Mouse (Mus musculus) lung, adult 18-20 months (tissue): ENCODE results near the gene Rapgefl1.

ENCODE experiments used
- DNase-seq, 2 experiments: peaks; one replicate each; pipeline ENCODE4 v3.0.0; 2022; ENCODE audit warnings: mixed read lengths in 2 of 2

The Rapgefl1 gene

GRCm38 (mm10) chr11:98836651-98837141 lies at the start of gene Rapgefl1:
Gene Rapgefl1, plus strand, starts transcription at chr11:98836785.
- DNase-seq: peak; percentile 77 to 83

GRCm38 (mm10) chr11:98787229-98787628 lies 49.4 kb upstream of the Rapgefl1 start:
- no peak for DNase-seq

DNA sequence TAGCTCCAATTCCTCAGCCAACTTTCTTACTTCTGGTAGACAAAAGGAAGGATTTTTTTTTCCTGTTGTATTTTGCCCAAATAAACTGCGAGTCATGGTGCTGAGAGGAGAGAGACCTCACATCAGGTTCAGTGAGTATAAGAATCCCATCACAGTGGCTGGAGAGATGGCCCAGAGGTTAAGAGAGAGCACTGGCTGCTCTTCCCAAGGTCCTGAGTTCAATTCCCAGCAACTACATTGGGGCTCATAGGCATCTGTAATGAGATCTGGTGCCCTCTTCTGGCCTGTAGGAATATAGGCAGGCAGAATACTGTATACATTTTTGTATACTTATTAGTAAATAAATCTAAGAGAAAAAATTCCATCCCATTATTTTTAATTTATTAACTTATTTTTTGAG lies 48.9 kb upstream of the Rapgefl1 start:
- no peak for DNase-seq

DNA sequence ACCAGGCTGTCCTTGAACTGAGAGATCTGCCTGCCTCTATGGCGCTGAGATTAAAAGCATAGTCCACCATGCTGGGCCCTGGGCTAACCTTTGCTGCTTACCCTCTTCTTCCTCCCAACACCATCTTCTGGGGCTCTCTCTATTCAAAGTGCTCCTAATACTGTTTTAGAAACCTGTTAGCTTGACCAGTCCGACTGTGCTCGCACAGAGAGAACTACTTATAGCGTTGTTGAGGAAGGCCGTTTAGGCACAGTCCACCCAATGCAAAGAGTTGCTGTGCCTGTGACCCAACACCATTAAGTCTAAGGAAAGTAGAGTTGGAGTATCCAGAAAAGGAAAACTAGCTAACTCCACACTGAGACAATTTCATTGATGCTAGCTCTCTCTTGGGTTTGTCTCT lies 48.4 kb upstream of the Rapgefl1 start:
- no peak for DNase-seq

- DNase-seq: peak; percentile 95 to 96
These were observed 47.9 kb upstream of the Rapgefl1 start for GRCm38 (mm10) chr11:98788550-98789218.

- DNase-seq: no peak
These were observed 47.3 kb upstream of the Rapgefl1 start for GRCm38 (mm10) chr11:98789219-98789807.

DNA sequence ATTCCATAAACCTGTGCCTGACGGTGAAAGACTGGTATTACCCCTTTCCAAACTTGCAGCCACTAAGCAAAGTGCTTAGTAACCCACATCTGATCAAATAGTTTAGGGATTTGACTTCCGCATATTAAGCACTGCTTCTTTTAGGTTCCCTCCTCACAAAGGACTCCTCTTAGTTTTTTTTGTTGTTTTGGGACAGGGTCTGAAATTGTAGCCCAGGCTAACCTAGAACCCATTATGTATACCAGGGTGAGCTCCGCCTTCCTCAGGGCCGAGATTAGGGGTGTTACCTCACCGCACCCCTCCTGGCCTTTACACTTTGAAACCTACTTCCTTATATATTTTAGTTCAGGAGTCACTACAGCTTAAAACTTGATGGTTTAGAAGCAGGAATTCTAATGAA lies 46.8 kb upstream of the Rapgefl1 start:
- DNase-seq: no peak

- DNase-seq: no peak
These were observed 45.9 kb upstream of the Rapgefl1 start for GRCm38 (mm10) chr11:98790631-98791205.

DNA sequence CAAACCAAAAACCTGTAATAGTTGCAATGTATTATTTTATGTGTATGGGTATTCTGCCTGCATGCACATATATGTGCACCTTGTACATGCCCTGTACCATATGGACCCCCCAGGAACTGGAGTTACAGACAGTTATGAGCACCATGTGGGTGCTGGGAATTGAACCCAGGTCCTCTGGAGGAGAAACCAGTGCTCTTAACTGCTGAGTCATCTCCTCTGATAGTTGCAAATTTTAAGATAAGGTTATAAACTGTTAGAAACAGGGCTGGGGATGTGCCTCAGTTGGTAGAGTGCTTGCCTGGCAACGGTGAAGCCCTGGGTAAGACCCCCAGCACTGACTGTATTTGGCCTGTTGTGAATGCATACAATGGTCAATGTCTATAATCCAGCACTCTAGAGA lies 45.1 kb upstream of the Rapgefl1 start:
- DNase-seq: no peak

GRCm38 (mm10) chr11:98792081-98792480 lies 44.5 kb upstream of the Rapgefl1 start:
- DNase-seq: no peak

GRCm38 (mm10) chr11:98794469-98795014 lies 42.0 kb upstream of the Rapgefl1 start:
- peak; percentile 83 to 85 for DNase-seq

DNA sequence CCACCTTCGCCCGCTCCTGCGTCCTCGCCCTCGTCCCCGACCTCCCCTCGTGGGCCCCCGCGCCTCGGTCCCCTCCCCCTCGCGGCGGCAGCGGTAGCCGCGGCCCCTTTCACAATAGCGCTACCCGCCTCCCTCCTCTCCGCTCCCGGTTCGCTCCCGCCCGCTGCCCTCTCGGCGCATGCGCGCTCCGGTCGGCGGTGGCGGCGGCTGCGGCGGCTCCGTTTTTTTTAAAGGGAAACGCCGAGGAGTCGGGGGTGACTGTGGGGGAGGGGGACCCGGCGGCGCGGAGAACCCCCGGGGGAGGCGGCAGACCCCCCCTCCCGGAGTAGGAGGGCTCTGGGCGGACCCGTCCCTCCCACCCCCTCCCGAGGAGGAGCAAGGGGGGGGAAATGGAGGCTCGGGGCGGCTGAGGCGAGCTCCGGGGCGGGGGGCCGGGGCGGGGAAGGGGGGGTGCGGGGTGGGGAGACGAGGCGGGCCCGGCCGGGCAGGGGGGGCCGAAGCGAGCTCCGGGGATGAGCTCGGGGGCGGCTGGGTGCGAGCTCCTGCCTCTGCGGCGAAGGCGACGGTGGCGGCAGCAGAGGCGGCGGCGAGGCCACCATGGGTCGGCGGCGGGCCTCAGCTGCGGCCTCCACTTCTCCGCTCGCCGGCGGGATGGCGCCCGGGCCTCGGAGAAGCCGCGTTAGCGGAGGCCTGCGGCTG lies 41.4 kb upstream of the Rapgefl1 start, which contains the start of gene Msl1:
Gene Msl1 (plus strand): TSS at position 502 of the 699 bp plus-strand sequence.
- peak; percentile 89 to 91 for DNase-seq

DNA sequence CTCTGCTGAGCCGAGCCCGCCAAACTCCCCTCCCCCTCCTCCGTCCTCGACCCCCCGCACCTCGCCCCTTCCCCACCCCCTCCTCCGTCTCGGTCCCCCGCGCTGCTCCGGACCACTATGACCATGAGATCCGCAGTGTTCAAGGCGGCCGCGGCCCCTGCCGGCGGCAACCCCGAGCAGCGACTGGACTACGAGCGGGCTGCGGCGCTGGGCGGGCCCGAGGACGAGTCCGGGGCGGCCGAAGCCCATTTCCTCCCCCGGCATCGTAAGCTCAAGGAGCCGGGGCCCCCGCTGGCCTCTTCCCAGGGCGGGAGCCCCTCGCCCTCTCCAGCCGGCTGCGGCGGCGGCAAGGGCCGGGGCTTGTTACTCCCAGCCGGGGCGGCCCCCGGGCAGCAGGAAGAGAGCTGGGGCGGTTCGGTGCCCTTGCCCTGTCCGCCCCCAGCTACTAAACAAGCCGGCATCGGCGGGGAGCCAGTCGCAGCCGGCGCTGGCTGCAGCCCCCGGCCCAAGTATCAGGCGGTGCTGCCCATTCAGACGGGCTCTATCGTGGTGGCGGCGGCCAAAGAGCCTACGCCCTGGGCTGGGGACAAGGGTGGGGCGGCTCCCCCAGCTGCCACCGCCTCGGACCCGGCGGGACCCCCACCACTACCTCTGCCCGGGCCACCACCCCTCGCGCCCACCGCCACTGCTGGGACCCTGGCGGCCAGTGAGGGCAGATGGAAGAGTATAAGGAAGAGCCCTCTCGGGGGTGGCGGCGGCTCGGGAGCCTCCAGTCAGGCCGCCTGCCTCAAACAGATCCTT lies 40.7 kb upstream of the Rapgefl1 start:
- peak in 1 of 2 experiments; percentile 62 for DNase-seq

DNA sequence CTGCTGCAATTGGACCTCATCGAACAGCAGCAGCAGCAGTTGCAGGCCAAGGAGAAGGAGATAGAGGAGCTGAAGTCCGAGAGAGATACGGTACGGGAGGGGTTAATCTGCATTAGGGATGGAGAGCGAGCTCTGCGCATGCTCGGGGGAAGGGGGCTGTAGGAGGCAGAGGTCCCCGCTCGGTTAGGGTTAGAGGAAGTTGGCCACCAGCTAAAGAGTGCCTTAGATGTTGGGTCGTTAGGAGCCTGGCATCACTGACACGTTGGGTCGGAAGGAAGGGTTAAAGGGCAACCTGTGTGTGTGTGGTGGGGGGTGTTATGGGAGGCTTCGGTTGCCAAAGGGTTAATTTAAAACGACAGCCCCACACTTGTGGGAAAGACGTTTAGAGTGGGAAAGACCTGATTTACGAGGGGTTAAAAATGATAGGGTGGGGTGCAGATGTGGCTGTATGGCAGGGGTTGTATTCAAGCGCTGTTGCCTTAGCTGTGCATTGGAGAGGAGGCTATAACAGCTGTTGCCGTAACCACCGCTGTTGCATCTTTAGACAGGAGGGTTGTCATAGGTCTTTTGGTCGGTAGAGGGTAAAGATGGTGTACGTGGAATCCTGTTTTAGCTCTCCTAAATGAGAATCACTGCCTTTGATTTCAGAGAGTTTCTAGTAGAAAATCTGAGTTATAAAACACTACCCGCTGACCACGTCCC lies 39.9 kb upstream of the Rapgefl1 start:
- DNase-seq: peak in 1 of 2 experiments; percentile 50

DNA sequence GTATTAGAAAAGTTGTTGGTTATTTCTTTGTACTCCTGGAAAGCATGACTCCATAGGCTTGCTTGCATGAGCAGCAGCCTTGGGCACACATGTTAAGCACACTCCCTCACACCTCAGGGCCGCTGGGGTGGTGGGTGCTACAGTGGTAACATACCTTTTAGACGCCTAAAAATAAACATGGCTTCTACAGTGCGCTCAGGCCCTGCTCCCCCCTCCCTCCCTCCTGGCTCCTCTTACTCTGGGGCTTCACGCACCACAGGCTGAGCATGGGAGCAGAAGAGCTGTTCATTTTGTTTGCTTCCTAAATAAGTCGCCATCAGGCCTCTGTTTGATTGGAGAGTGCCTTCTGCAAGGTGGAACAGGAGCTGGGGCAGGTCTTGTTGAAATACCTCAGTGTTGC lies 39.3 kb upstream of the Rapgefl1 start:
- DNase-seq: peak in 1 of 2 experiments; percentile 26

GRCm38 (mm10) chr11:98797909-98798308 lies 38.7 kb upstream of the Rapgefl1 start:
- DNase-seq: no peak

- DNase-seq: no peak
These were observed 32.0 kb upstream of the Rapgefl1 start, which contains the start of gene Casc3 for GRCm38 (mm10) chr11:98804605-98805004. Gene Casc3, plus strand, starts transcription at chr11:98804905.

GRCm38 (mm10) chr11:98808417-98808816 lies 28.2 kb upstream of the Rapgefl1 start:
- no peak for DNase-seq

DNA sequence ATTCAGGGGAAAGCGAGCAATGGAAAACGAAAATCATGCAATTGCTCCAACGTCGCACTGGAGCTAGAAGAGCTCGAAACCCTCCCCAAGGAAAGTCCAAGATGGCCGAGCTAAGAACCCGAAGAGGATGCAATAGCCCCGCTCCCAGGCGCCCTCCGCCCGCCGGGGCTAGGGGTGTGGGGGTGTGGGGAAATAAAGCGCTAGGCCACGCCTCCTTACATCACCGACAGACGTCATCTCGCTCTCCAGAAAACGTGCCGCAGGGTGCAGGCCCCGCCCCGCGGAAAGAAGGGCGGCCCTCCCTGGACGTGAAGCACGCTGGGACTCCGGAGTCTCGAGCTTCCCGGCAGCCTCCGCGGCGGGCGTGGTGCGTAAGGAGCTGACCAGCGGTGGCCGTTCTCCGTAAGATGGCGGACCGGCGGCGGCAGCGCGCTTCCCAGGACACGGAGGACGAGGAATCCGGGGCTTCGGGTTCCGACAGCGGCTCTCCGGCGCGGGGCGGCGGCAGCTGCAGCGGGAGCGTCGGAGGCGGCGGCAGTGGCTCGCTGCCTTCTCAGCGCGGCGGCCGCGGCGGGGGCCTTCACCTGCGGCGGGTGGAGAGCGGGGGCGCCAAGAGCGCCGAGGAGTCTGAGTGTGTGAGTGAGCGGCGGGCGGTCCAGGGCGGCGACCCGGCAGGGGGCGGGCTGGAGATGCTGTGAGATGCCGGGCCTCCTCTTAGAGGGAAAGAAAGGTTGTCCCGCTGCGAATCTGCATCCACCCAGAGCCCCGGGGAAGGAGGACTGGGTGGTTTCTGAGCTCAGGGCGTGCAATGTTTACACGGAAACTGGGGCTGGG lies 26.9 kb upstream of the Rapgefl1 start:
- peak; percentile 99 for DNase-seq

- no peak for DNase-seq
These were observed 25.9 kb upstream of the Rapgefl1 start for GRCm38 (mm10) chr11:98810686-98811085.
